Mouse (Mus musculus) liver, adult 2 months (tissue): ENCODE results near the gene Erv3. TPM values are rescaled to one million over a fixed set of nuclear protein-coding genes. Genes with fewer than 3 reads are reported as not detected.
A peak's percentile ranks its signal among the peaks of the same experiment; 100 is the strongest.

Source experiments
- DNase-seq: peaks from one replicate; pipeline ENCODE4 v3.0.0-alpha.2; 2011; ENCODE audit warnings: low read depth, low spot score; ENCODE audit errors: extremely low read depth
- H3K27ac ChIP-seq: fragments of 200-500 bp; replicated peaks from 2 replicates; pipeline ENCODE4 v1.5.1; 2012; ENCODE audit warnings: low read depth, mild to moderate bottlenecking, control low read depth, inconsistent platforms, low read length; ENCODE audit not compliant: insufficient read depth
- H3K27me3 ChIP-seq: fragments of 200-500 bp; 2 replicates; pipeline ENCODE4 v1.6.1; 2012; ENCODE audit warnings: mild to moderate bottlenecking, moderate library complexity, low read length, inconsistent platforms; ENCODE audit not compliant: control insufficient read depth, insufficient read depth
- H3K36me3 ChIP-seq: fragments of 200-500 bp; 2 replicates; pipeline ENCODE4 v1.6.1; 2012; ENCODE audit warnings: low read length, inconsistent platforms; ENCODE audit not compliant: control insufficient read depth, insufficient read depth
- H3K4me1 ChIP-seq: fragments of 200-500 bp; 2 replicates; pipeline ENCODE4 v1.6.1; 2011; ENCODE audit warnings: low read length; ENCODE audit not compliant: control insufficient read depth, insufficient read depth
- H3K4me3 ChIP-seq: fragments of 200-500 bp; 2 replicates; pipeline ENCODE4 v1.5.1; 2011; ENCODE audit warnings: low read depth, mild to moderate bottlenecking, control low read depth, low read length, moderate library complexity; ENCODE audit not compliant: insufficient read depth
- H3K79me2 ChIP-seq: fragments of 200-500 bp; 2 replicates; pipeline ENCODE4 v1.6.1; 2012; ENCODE audit warnings: inconsistent platforms, mild to moderate bottlenecking, low read length, moderate library complexity; ENCODE audit not compliant: control insufficient read depth, insufficient read depth
- H3K9ac ChIP-seq: fragments of 200-500 bp; 2 replicates; pipeline ENCODE4 v1.6.1; 2012; ENCODE audit warnings: low read depth, mild to moderate bottlenecking, control low read depth, inconsistent platforms, low read length
- CTCF ChIP-seq: fragments of 200-500 bp; IDR thresholded peaks from 2 replicates; pipeline ENCODE4 v1.5.1; 2011; ENCODE audit warnings: low read depth, low read length, control low read depth
- POLR2A ChIP-seq: fragments of 200-500 bp; IDR thresholded peaks from 2 replicates; pipeline ENCODE4 v1.6.1; 2011; ENCODE audit warnings: low read length, control low read depth; ENCODE audit not compliant: insufficient read depth; ENCODE audit errors: extremely low read depth
- WGBS: fragments of 180-500 bp; shearing (Covaris S2); methylation state at CpG from one replicate; pipeline ENCODE4 v1.1.7; 2018; 5-methylcytosine and 5-hydroxymethylcytosine counted together
- polyA plus RNA-seq: library from polyadenylated mRNA; depleted of rRNA; stranded (reverse); fragments of >200 nt; gene quantifications from 2 replicates; pipeline ENCODE4 v1.2.3, GENCODE M21; 2012
- total RNA-seq: library from RNA; depleted of rRNA; stranded (reverse); fragments of >200 nt; gene quantifications from 2 replicates; pipeline ENCODE4 v1.2.3, GENCODE M21; 2014

The Erv3 gene
- total and polyA plus RNA-seq, 2 experiments: not detected

DNA sequence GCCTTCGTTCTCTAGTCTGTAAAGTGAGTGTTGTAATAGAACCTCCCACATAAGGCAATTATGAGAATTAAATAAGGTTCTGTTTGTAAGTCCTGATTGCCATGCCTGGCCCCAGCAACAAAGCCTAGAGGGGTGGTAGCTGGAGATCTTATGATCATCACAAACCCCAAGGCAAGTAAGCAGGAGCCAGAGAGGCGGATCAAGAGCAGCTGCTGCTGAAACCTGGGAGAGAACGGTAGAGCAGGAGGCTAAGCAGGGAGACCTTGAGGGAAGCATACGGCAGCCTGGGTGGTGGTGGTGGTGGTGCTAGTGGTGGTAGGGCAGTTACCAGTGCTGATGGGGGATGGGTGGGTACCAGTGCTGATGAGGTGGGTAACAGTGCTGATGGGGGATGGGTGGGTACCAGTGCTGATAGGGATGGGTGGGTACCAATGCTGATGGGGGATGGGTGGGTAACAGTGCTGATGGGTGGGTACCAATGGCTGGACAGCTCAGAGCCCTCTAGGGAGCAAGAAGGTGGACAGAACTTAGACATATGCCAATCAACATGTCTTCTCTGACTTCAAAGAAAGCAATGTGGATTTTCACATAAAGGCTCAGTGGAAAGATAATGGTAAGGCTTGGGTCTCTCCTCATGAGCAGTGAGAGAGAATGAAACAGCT lies 32.4 kb downstream of the Erv3 start:
- Histone ChIP-seq H3K27ac (no peak overlapping the region), H3K9ac (no peak overlapping the region), H3K27me3 (no peaks in the 10 kb centered on the region), H3K79me2 (no peaks in the 10 kb centered on the region), H3K4me1 (no peaks in the 10 kb centered on the region), H3K4me3 (no peak overlapping the region), H3K36me3 (no peaks in the 10 kb centered on the region)
- TF ChIP-seq POLR2A (no peak), CTCF (no peak)
- DNase-seq: no peak
- WGBS: 76% methylated on average over 4 of the region's 4 CpGs

- Histone ChIP-seq H3K27me3 (no peaks in the 10 kb centered on the region), H3K27ac (no peak overlapping the region), H3K79me2 (no peaks in the 10 kb centered on the region), H3K4me3 (no peak overlapping the region), H3K9ac (no peak overlapping the region), H3K4me1 (no peaks in the 10 kb centered on the region), H3K36me3 (no peaks in the 10 kb centered on the region)
- TF ChIP-seq POLR2A (no peak), CTCF (no peak)
- 56% methylated on average over 2 of the region's 2 CpGs for WGBS
- no peak for DNase-seq
Measured at GRCm38 (mm10) chr2:131825498-131825897, 34.0 kb downstream of the Erv3 start.

DNA sequence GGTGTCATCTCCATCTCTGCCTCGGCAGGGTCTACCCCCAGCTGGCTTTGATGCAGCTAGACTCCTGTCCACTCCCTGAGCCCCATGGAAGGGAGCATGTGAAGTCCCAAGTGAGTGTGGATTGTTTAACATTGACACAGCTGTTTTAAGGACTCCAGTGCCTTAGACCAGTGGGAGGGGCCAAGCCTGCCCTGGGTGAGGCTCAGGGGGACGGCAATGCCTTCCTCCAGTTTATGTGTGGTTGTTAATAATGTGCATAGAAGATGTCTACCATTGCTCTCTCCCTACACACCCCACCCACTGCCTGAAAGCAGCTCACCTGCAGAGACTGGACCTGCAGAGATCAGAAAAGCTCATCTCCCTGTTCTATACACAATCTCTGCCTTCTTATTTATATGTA lies 35.6 kb downstream of the Erv3 start:
- Histone ChIP-seq H3K79me2 (no peaks in the 10 kb centered on the region), H3K27ac (no peak overlapping the region), H3K36me3 (no peaks in the 10 kb centered on the region), H3K4me3 (no peak overlapping the region), H3K9ac (no peak overlapping the region), H3K27me3 (no peaks in the 10 kb centered on the region), H3K4me1 (no peaks in the 10 kb centered on the region)
- no peak for DNase-seq
- TF ChIP-seq CTCF: no peak
- no peak for TF ChIP-seq POLR2A
- 44% methylated on average over 2 of the region's 2 CpGs for WGBS

- no peak overlapping the region for H3K27ac ChIP-seq
- WGBS: 76% methylated on average over 3 of the region's 3 CpGs
- H3K4me3 ChIP-seq: no peak overlapping the region
- H3K4me1 ChIP-seq: no peaks in the 10 kb centered on the region
- DNase-seq: no peak
- H3K27me3 ChIP-seq: no peaks in the 10 kb centered on the region
- no peaks in the 10 kb centered on the region for H3K79me2 ChIP-seq
- no peaks in the 10 kb centered on the region for H3K36me3 ChIP-seq
- TF ChIP-seq CTCF (no peak), POLR2A (no peak)
- H3K9ac ChIP-seq: no peak overlapping the region
Measured at GRCm38 (mm10) chr2:131822492-131822891, 37.1 kb downstream of the Erv3 start.

- Histone ChIP-seq H3K36me3 (no peaks in the 10 kb centered on the region), H3K4me3 (no peak overlapping the region), H3K4me1 (no peaks in the 10 kb centered on the region), H3K27me3 (no peaks in the 10 kb centered on the region), H3K79me2 (no peaks in the 10 kb centered on the region), H3K27ac (no peak overlapping the region), H3K9ac (no peak overlapping the region)
- WGBS: 76% methylated on average over 3 of the region's 3 CpGs
- no peak for TF ChIP-seq POLR2A
- TF ChIP-seq CTCF: no peak
- no peak for DNase-seq
Measured at GRCm38 (mm10) chr2:131821708-131821990, 37.9 kb downstream of the Erv3 start.

- Histone ChIP-seq H3K27ac (no peak overlapping the region), H3K36me3 (no peaks in the 10 kb centered on the region), H3K79me2 (no peaks in the 10 kb centered on the region), H3K27me3 (no peaks in the 10 kb centered on the region), H3K9ac (no peak overlapping the region), H3K4me1 (no peaks in the 10 kb centered on the region), H3K4me3 (no peak overlapping the region)
- TF ChIP-seq CTCF: peak; percentile 57
- no peak for TF ChIP-seq POLR2A
- WGBS: 29% methylated on average over 6 of the region's 6 CpGs
- DNase-seq: peak; percentile 50
Measured at GRCm38 (mm10) chr2:131820932-131821707, 38.4 kb downstream of the Erv3 start.
